Mouse (Mus musculus): ENCODE results near the gene Csmd2.

GRCm38 (mm10) chr4:127969101-127969500 is 18.6 kb upstream of the Csmd2 start:
- TF ChIP-seq CTCF (IDR thresholded peaks at IDR 0.05; ENCODE audit: borderline replicate concordance, insufficient read depth, low read depth, low read length) (no peak), POLR2A (IDR thresholded peaks at IDR 0.05; ENCODE audit: borderline replicate concordance, insufficient read depth, low read length) (no peak)
